Mouse (Mus musculus) stomach, postnatal 0 days (tissue): ENCODE measurements at regions not wholly inside any gene's neighbourhood (a gene's known extent, or its start where the extent isn't known, plus 50 kb on each side); places are given as distances from the start of the nearest gene placed in this dataset.

ENCODE experiments used
- CTCF ChIP-seq: IDR thresholded peaks from 2 replicates; pipeline ENCODE4 v1.5.1; 2016; ENCODE audit warnings: antibody characterized with exemption, low read depth, mild to moderate bottlenecking, moderate library complexity
- EP300 ChIP-seq: optimal IDR thresholded peaks from 2 replicates; pipeline ENCODE3; 2016; ENCODE audit warnings: antibody characterized with exemption

DNA sequence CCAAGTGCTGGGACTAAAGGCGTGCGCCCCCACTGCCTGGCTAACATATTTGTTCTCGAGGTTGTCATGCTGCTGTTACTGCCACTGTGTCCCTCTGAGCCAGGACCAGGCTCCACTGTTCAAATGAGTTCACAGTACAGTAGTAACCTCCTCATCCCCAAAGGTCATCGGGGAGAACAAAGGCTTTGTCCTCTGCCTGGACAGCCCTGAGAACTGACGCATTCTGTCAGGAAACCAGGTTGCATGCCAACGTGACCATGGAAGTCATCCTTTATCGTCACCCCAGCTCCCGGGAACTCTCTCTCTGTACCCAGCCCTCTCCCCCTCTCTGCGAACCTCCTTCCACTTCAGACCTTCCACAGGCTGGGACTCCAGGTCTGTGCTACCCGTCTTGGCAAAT is 77.6 kb upstream of the Tbx3 start:
- no peak for TF ChIP-seq CTCF
- no peak for TF ChIP-seq EP300
